Mouse (Mus musculus): Measurements from ENCODE around the gene Magi3. TPM values are rescaled to one million over a fixed set of nuclear protein-coding genes. Genes with fewer than 3 reads are reported as not detected.

The Magi3 gene
- polyA plus RNA-seq, 1 experiment from 2014 or later = 3.9 TPM

DNA sequence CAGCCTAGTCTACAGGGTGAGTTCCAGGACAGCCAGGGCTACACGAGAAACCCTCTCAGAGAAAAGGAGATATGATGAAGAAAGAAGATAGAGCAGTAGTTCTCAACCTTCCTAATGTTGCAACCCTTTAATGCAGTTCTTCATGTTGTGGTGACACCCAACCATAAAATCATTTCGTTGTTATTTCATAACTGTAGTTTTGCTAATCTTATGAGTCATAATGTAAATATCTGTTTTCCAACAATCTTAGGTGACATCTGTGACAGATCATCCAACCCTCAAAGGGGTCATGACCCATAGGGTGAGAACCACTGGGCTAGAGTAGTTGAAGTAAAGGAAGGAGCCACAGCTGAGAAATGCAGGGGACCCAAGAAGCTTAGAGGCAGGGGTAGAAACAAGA is 35.9 kb downstream of the Magi3 start:
- Histone ChIP-seq H3K27ac (no peak overlapping the region), H3K4me2 (no peak overlapping the region), H3K4me1 (no peaks in the 10 kb centered on the region), H3K36me3 (no peaks in the 10 kb centered on the region), H3K4me3 (no peak overlapping the region), H3K9ac (no peak overlapping the region), H3K9me3 (no peaks in the 10 kb centered on the region), H3K27me3 (no peaks in the 10 kb centered on the region)
- WGBS = 79% methylated on average over 2 of the region's 2 CpGs
- ATAC-seq (ENCODE audit: insufficient number of reproducible peaks, low FRiP score, low TSS enrichment, low read depth) = no peak

DNA sequence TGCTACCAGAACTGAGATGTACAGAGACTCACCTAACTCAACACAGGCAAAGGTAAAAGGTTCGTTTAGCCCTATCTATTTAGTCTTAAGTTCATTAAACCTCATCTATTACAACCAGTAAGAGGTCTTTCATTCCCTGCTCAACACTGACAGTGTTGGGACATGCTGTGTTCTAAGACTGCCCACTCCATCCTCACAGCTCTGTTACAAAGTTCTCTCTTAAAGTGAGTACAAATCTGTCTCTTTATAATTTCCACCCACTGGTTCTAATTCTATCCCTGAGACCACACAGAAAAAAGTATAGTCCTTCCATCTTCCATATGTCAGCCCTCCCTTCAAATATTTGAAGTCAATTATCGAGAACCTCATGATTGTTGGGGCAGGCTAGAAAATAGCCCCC is 36.5 kb downstream of the Magi3 start:
- Histone ChIP-seq H3K27me3 (no peaks in the 10 kb centered on the region), H3K4me3 (no peak overlapping the region), H3K36me3 (no peaks in the 10 kb centered on the region), H3K27ac (no peak overlapping the region), H3K9ac (no peak overlapping the region), H3K4me2 (no peak overlapping the region), H3K4me1 (no peaks in the 10 kb centered on the region), H3K9me3 (no peaks in the 10 kb centered on the region)
- ATAC-seq (ENCODE audit: insufficient number of reproducible peaks, low FRiP score, low TSS enrichment, low read depth) = no peak
- 81% methylated on average over 2 of the region's 2 CpGs for WGBS

DNA sequence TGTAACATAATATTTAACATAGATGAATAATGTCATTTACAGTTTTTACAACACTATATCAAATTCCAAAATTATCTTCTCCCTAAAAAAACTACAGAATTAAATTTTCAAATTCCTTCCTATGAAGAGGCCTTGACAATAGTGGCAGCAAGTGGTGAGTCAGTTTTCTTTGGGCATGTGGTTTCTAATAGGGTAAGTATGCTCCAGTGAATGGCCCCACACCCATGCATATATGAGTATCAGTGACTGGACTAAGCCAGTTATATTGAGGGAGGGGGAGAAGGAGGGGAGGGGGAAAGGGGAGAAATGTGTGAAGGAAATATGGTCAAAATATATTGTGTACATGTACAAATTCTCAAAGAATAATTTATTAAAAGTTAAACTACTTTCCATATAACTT is 37.5 kb downstream of the Magi3 start:
- no peaks in the 10 kb centered on the region for H3K9me3 ChIP-seq
- H3K27ac ChIP-seq = no peak overlapping the region
- no peaks in the 10 kb centered on the region for H3K36me3 ChIP-seq
- no peak overlapping the region for H3K4me2 ChIP-seq
- no peaks in the 10 kb centered on the region for H3K4me1 ChIP-seq
- no peak overlapping the region for H3K9ac ChIP-seq
- H3K27me3 ChIP-seq = no peaks in the 10 kb centered on the region
- H3K4me3 ChIP-seq = no peak overlapping the region
- no peak for ATAC-seq (ENCODE audit: insufficient number of reproducible peaks, low FRiP score, low TSS enrichment, low read depth)

DNA sequence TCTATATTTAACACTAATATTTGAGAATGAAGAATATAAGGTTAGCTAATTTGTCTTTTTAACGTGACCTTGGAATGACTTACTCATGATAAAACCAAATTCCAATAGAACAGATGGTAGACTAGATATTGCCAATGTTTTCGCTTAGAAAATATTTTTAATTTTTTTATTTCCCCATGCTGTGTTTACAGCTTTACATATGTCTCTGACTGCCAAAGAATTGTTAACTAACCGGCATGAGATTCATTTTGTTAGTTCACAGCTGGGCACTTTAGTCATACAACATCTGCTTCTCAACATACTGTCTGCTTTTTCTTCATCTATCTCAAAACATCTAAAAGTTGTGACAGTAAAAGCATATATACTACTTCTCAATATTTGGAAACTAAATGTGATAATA is 58.8 kb downstream of the Magi3 start:
- H3K9me3 ChIP-seq = no peaks in the 10 kb centered on the region
- no peaks in the 10 kb centered on the region for H3K4me1 ChIP-seq
- H3K36me3 ChIP-seq = no peaks in the 10 kb centered on the region
- H3K27ac ChIP-seq = no peak overlapping the region
- H3K27me3 ChIP-seq = no peaks in the 10 kb centered on the region
- H3K9ac ChIP-seq = no peak overlapping the region
- ATAC-seq (ENCODE audit: insufficient number of reproducible peaks, low FRiP score, low TSS enrichment, low read depth) = no peak
- no peak overlapping the region for H3K4me3 ChIP-seq
- WGBS = 71% methylated on average over 3 of the region's 3 CpGs
- no peak overlapping the region for H3K4me2 ChIP-seq

DNA sequence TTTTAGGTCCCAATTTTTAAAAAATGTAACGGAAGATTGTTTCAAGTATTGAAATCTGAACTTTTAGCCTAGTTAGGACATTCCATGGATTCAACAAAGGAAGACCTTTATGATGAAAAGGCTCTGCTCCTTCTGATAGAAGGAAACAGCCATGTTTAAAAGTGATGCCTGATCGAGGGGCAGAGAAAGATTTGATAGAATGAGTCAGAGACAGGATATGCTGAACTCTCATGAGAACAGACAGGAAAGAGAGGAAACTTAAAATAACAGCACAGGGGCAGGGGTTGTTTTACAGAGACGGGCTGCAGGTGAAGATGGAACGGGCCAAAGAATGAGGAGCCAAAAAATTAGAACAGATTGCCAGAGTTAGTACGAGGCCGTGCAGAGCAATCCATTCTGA is 59.6 kb downstream of the Magi3 start:
- no peaks in the 10 kb centered on the region for H3K27me3 ChIP-seq
- no peak overlapping the region for H3K4me3 ChIP-seq
- no peak for ATAC-seq (ENCODE audit: insufficient number of reproducible peaks, low FRiP score, low TSS enrichment, low read depth)

DNA sequence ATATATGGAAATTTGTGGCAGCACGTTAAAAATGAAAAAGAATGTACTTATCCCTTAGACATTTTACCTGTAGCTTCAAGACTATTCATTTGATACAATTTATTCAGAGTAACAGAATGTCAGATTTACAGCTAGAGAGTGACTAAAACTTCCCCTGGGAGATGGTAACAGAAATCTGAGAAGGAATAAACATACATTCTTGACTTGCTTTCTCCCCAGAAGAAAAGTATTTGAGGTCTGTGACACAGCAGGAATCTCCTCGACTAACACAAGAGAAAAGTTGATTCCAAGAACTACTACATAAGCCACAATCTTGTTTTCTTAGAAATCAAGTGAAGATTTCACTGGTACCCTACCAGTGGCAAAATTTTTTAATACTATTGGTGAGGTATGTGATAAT is 70.0 kb downstream of the Magi3 start:
- 62% methylated on average over 2 of the region's 2 CpGs for WGBS
- Histone ChIP-seq H3K27ac (no peak overlapping the region), H3K4me2 (no peak overlapping the region), H3K9ac (no peak overlapping the region), H3K9me3 (no peaks in the 10 kb centered on the region), H3K4me3 (no peak overlapping the region), H3K36me3 (no peaks in the 10 kb centered on the region), H3K4me1 (no peaks in the 10 kb centered on the region), H3K27me3 (no peaks in the 10 kb centered on the region)
- ATAC-seq (ENCODE audit: insufficient number of reproducible peaks, low FRiP score, low TSS enrichment, low read depth) = no peak

More for the DNA sequence above, 59.6 kb downstream of the Magi3 start:
- Histone ChIP-seq H3K4me2 (no peak overlapping the region), H3K4me1 (no peaks in the 10 kb centered on the region), H3K36me3 (no peaks in the 10 kb centered on the region), H3K9ac (no peak overlapping the region), H3K9me3 (no peaks in the 10 kb centered on the region), H3K27ac (no peak overlapping the region)
- 75% methylated on average over 6 of the region's 6 CpGs for WGBS

DNA sequence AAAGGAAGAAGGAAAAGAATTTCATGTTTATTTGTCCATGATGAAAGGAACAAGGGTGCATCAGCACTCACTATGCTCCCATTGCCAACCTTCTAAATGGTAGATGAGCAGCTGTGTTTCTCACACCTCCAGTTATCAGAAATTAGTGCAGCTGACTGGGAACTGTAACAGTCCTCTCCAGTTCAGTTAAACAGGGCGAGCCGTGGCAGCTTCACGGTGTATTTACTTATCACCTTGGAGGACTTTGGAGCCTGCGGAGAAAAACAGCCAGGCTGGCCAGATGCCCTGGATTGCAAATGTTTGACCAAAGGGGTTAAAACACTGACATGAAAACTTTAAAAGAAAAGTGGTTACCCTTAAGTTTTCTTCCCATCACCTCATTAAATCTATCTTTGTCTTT is 77.8 kb downstream of the Magi3 start:
- Histone ChIP-seq H3K27ac (no peak overlapping the region), H3K4me1 (no peaks in the 10 kb centered on the region), H3K4me2 (no peak overlapping the region), H3K9me3 (no peaks in the 10 kb centered on the region), H3K36me3 (no peaks in the 10 kb centered on the region), H3K4me3 (no peak overlapping the region), H3K9ac (no peak overlapping the region), H3K27me3 (no peaks in the 10 kb centered on the region)
- WGBS = 24% methylated on average over 4 of the region's 4 CpGs
- no peak for ATAC-seq (ENCODE audit: insufficient number of reproducible peaks, low FRiP score, low TSS enrichment, low read depth)

DNA sequence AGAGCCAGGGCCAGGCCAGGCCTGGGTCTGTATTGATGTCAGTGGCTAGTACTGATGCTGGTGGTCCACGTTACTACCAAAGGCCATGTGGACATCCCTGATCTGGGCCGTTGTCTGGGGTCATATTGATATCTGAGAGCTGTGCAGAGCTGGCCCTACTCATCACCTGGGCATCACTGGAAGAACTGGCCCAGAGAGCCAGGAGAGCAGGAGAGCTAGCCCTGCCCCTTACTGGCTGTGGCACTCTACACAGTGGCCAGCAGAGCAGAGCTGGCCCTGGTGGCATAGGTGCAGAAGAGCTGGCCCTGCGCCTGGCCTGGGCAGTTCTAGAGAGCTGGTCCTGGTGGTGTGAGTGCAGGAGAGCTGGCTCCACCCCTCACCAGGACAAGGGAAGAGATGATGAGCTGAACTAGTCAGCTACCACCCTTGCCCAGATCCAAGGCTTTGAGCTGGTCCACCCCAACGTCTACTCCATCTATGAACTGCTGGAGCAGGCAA is 81.2 kb downstream of the Magi3 start:
- H3K9ac ChIP-seq = no peak overlapping the region
- no peaks in the 10 kb centered on the region for H3K27me3 ChIP-seq
- H3K4me3 ChIP-seq = no peak overlapping the region
- 88% methylated on average over 4 of the region's 4 CpGs for WGBS
- no peak overlapping the region for H3K4me2 ChIP-seq
- no peaks in the 10 kb centered on the region for H3K36me3 ChIP-seq
- no peaks in the 10 kb centered on the region for H3K4me1 ChIP-seq
- no peak for ATAC-seq (ENCODE audit: insufficient number of reproducible peaks, low FRiP score, low TSS enrichment, low read depth)
- H3K9me3 ChIP-seq = no peaks in the 10 kb centered on the region
- no peak overlapping the region for H3K27ac ChIP-seq

DNA sequence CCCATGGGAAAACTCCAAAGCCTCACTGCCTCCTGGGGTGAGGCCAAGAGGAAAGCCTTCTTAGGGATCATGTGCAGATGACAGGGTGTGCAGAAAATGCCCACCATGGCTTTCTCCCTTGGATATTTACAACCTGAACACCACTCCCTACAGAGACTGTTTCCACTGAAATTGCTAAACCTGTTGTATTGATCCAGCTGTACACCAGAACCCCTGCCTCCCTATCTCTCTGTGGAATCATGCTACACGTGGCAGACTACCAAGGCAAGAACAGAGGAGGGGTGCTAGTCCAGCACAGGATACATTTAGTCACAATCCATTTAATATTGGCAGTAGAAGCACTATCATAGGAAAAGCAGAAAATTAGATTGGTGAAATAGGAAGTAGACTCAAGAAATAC is 94.5 kb downstream of the Magi3 start:
- no peak overlapping the region for H3K4me3 ChIP-seq
- WGBS = 64% methylated on average over 1 of the region's 1 CpGs
- no peak overlapping the region for H3K4me2 ChIP-seq
- no peaks in the 10 kb centered on the region for H3K36me3 ChIP-seq
- H3K9ac ChIP-seq = no peak overlapping the region
- no peaks in the 10 kb centered on the region for H3K9me3 ChIP-seq
- no peaks in the 10 kb centered on the region for H3K27me3 ChIP-seq
- H3K27ac ChIP-seq = no peak overlapping the region
- no peaks in the 10 kb centered on the region for H3K4me1 ChIP-seq
- ATAC-seq (ENCODE audit: insufficient number of reproducible peaks, low FRiP score, low TSS enrichment, low read depth) = no peak

DNA sequence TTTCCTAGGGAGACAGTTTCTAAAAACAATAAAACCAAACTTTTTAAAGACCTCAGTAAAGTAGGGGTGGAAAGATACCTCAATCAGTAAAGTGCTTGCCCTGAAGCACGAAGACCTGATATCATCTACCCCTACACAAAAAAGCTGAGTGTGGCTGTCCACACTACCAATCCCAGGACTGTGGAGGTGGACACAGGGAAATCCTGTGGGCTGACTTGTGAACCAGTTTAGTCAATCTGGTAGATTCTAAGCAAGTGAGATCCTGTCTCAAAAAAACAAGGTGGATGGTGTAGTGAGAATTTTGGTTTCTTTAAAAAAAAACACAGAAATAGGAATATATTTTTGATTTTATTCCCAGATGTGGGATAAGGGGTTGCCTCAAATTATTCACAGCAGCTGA is 96.3 kb downstream of the Magi3 start:
- H3K4me1 ChIP-seq = no peaks in the 10 kb centered on the region
- no peak overlapping the region for H3K4me3 ChIP-seq
- no peak for ATAC-seq (ENCODE audit: insufficient number of reproducible peaks, low FRiP score, low TSS enrichment, low read depth)
- H3K27me3 ChIP-seq = no peaks in the 10 kb centered on the region
- no peak overlapping the region for H3K27ac ChIP-seq
- H3K4me2 ChIP-seq = no peak overlapping the region
- no peak overlapping the region for H3K9ac ChIP-seq
- H3K9me3 ChIP-seq = no peaks in the 10 kb centered on the region
- 85% methylated on average over 1 of the region's 1 CpGs for WGBS
- H3K36me3 ChIP-seq = no peaks in the 10 kb centered on the region

DNA sequence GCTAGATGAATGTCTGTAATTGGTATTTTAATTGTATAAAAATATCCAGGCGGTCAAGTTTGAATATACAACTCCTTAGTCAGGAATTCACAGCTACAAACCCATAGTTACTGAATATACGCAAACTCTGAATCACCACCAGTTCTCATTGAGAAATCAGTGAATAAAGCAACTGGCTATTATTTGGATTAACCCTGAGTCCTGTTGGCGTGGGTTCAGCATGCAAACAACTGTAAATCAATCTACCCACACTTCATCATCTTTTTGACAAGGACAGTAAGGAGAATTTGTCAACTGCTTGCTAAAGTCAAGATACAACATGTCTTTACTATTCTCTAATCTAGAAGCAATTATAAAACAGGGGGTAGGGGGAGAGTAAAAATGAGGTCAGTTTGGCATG is 110.7 kb downstream of the Magi3 start:
- no peak overlapping the region for H3K4me2 ChIP-seq
- H3K9ac ChIP-seq = no peak overlapping the region
- H3K4me1 ChIP-seq = no peaks in the 10 kb centered on the region
- H3K9me3 ChIP-seq = no peaks in the 10 kb centered on the region
- WGBS = 48% methylated on average over 3 of the region's 3 CpGs
- no peaks in the 10 kb centered on the region for H3K27me3 ChIP-seq
- H3K27ac ChIP-seq = no peak overlapping the region
- no peak for ATAC-seq (ENCODE audit: insufficient number of reproducible peaks, low FRiP score, low TSS enrichment, low read depth)
- H3K36me3 ChIP-seq = no peaks in the 10 kb centered on the region
- H3K4me3 ChIP-seq = no peak overlapping the region

DNA sequence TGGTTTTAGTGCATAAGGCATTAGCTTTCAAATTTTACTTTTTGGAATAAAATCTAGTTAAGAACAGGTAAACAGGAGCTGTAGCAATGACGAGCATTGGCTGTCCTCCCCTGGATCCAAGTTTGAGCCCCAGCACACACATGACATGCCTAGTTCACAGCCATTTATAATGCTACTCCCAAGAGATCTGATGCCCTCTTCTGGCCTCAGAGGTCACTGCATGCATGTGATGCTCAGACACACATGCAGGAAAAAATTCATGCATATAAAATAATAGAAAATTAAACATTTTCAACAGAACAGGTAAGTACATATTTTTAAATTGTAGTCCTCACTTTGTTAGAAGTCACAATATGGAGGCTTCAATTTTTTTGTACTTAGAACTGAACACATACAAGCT is 115.2 kb downstream of the Magi3 start:
- 62% methylated on average over 1 of the region's 1 CpGs for WGBS
- ATAC-seq (ENCODE audit: insufficient number of reproducible peaks, low FRiP score, low TSS enrichment, low read depth) = no peak

DNA sequence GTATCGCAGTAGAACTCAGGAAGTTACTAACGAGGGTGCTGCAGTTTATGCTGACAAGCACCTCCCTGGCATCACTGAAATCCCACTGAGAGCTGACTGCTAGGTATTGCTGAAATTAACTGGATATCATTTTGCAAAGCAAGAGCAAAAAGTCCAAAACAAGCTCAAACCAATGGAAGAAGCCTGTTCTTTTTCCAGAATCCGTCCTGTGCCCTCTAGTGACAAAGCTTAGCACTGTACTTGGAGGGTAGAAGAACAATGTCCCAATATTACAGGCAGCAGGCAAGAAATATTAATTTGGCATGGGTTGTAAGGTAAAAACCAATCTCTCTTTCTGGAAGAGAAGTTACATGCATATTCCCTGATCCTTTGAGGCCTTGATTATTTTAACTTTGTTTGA is 118.5 kb downstream of the Magi3 start:
- H3K4me1 ChIP-seq = no peaks in the 10 kb centered on the region
- H3K9me3 ChIP-seq = no peaks in the 10 kb centered on the region
- 71% methylated on average over 3 of the region's 3 CpGs for WGBS
- no peaks in the 10 kb centered on the region for H3K36me3 ChIP-seq
- no peak overlapping the region for H3K4me3 ChIP-seq
- H3K27ac ChIP-seq = no peak overlapping the region
- no peak overlapping the region for H3K9ac ChIP-seq
- H3K4me2 ChIP-seq = no peak overlapping the region
- H3K27me3 ChIP-seq = no peaks in the 10 kb centered on the region
- no peak for ATAC-seq (ENCODE audit: insufficient number of reproducible peaks, low FRiP score, low TSS enrichment, low read depth)

More for the DNA sequence above, 115.2 kb downstream of the Magi3 start:
- H3K9me3 ChIP-seq = no peaks in the 10 kb centered on the region
- H3K4me1 ChIP-seq = no peaks in the 10 kb centered on the region
- no peak overlapping the region for H3K9ac ChIP-seq
- no peak overlapping the region for H3K4me3 ChIP-seq
- no peaks in the 10 kb centered on the region for H3K36me3 ChIP-seq
- H3K27me3 ChIP-seq = no peaks in the 10 kb centered on the region
- no peak overlapping the region for H3K27ac ChIP-seq
- H3K4me2 ChIP-seq = no peak overlapping the region

Data from limb, embryonic 15.5 days (tissue).